Mouse (Mus musculus) lung, postnatal 25 days (tissue): ENCODE measurements around the gene Grid2ip.

Source experiments
- DNase-seq: peaks from one replicate; pipeline ENCODE4 v3.0.0; 2022; ENCODE audit warnings: low spot score

Gene Grid2ip

GRCm38 (mm10) chr5:143410841-143411395 is 53.8 kb downstream of the Grid2ip start:
- peak; percentile 29 for DNase-seq

DNA sequence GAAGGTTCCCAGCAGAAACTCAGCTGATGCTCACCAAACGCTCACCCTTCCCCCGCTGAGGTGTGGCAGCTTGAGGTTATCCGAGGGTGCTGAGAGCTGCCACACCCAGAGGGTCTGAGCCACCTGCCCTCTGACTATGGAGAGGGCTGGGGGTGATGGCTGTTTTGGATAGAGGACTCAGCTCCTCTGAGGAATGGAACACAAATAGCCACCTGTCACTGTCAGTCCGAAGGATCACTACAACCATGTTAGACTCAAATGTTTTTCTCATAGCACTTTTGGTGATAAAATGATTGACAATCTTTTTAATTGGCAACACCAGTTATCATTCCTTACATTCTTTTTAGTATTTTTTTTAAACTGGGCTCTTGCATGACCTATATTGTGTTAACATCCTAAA is 64.3 kb downstream of the Grid2ip start:
- no peak for DNase-seq

DNA sequence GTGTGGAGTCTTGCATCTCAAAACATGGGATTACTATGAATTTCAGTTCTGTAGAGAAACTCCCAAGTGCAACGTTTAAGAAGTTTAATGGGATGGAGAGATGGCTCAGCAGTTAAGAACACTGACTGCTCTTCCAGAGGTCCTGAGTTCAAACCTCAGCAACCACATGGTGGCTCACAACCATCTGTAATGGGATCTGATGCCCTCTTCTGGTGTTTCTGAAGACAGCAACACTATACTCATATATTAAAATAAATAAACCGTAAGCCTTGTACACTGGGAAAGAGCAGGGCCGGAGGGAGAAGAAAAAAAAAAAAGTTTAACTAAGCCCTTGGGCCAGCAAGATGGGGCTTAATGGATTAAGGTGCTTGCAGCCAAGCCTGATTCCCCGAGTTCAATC is 65.9 kb downstream of the Grid2ip start:
- no peak for DNase-seq

DNA sequence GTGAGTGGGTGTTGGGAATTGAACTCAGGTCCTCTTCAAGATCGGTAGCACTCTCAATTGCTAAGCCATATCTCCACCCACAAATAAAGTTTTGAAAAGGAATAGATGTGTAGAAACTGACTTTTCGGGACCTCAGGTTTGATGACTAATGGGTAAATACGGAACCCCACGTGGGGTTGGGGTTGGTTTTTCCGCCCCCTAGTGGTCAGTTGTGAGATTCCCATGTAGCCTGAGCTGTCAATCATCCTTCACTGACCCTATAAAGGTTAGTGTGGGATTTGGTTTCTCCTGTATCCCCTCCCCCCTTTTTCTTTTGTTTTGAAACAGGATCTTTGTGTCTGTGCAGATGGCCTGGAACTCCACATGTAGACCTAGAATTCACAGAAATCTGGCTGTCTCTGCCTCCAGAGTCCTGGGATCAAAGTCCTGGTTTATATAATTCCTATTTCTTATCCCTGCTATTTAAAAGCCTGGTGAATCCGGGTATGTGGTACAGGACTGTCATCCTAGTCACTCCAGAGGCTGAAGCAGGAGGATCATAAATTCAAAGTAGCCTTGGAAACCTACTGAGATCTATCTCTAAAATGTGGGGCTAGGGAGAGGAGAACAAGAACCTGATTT is 66.9 kb downstream of the Grid2ip start:
- peak; percentile 63 for DNase-seq

GRCm38 (mm10) chr5:143434421-143434820 is 77.3 kb downstream of the Grid2ip start:
- DNase-seq = peak; percentile 69

- no peak for DNase-seq
Measured at GRCm38 (mm10) chr5:143441298-143441697, 84.2 kb downstream of the Grid2ip start.

- DNase-seq = no peak
Measured at GRCm38 (mm10) chr5:143441753-143442152, 84.6 kb downstream of the Grid2ip start.
